Mouse (Mus musculus) hindbrain, embryonic 13.5 days (tissue): ENCODE results near the gene Irs2. TPM values are rescaled to one million over a fixed set of nuclear protein-coding genes. Genes with fewer than 3 reads are reported as not detected.

Source experiments
- ATAC-seq: fragments of 200-750 bp; cut with Nextera tagmentation; 2 replicates; pipeline ENCODE4 v1.8.0; 2017; ENCODE audit warnings: moderate TSS enrichment; ENCODE audit not compliant: low FRiP score
- H3K27ac ChIP-seq: fragments of 300-500 bp; sonication (generic); 2 replicates; pipeline ENCODE4 v1.5.1; 2015; ENCODE audit warnings: inconsistent platforms, mild to moderate bottlenecking, moderate library complexity
- H3K27me3 ChIP-seq: fragments of 300-500 bp; sonication (generic); 2 replicates; pipeline ENCODE4 v1.6.1; 2015; ENCODE audit warnings: mild to moderate bottlenecking, inconsistent platforms
- H3K36me3 ChIP-seq: fragments of 300-500 bp; sonication (generic); 2 replicates; pipeline ENCODE4 v1.6.1; 2015; ENCODE audit warnings: mild to moderate bottlenecking, inconsistent platforms
- H3K4me1 ChIP-seq: fragments of 300-500 bp; sonication (generic); replicated peaks from 2 replicates; pipeline ENCODE4 v1.6.1; 2015; ENCODE audit warnings: inconsistent platforms
- H3K4me2 ChIP-seq: fragments of 300-500 bp; sonication (generic); 2 replicates; pipeline ENCODE4 v1.6.1; 2015; ENCODE audit warnings: inconsistent platforms, mild to moderate bottlenecking, moderate library complexity
- H3K4me3 ChIP-seq: fragments of 300-500 bp; sonication (generic); 2 replicates; pipeline ENCODE4 v1.5.1; 2015; ENCODE audit warnings: mild to moderate bottlenecking, inconsistent platforms
- H3K9ac ChIP-seq: fragments of 300-500 bp; sonication (generic); 2 replicates; pipeline ENCODE4 v1.6.1; 2015; ENCODE audit warnings: mild to moderate bottlenecking, inconsistent platforms
- H3K9me3 ChIP-seq: fragments of 300-500 bp; sonication (generic); 2 replicates; pipeline ENCODE4 v1.6.1; 2016; ENCODE audit warnings: inconsistent platforms
- WGBS: fragments of 180-500 bp; shearing (Covaris S2); methylation state at CpG from one replicate; pipeline ENCODE4 v1.1.7; 2015; 5-methylcytosine and 5-hydroxymethylcytosine counted together
- polyA plus RNA-seq: library from polyadenylated mRNA; unstranded; fragments of >200 nt; fragmentation: Nextera tagmentation; extraction: Ambion mirVana; gene quantifications from 2 replicates; pipeline ENCODE4 v1.2.1, GENCODE M21; 2015

The Irs2 gene
- polyA plus RNA-seq, 1 experiment from 2014 or later = 4.6 TPM

- Histone ChIP-seq H3K27ac (no peak overlapping the region), H3K9ac (no peak overlapping the region), H3K4me1 (peaks cover 58% of the 10 kb centered on the region), H3K27me3 (no peaks in the 10 kb centered on the region), H3K4me3 (no peak overlapping the region), H3K36me3 (no peaks in the 10 kb centered on the region), H3K9me3 (no peaks in the 10 kb centered on the region), H3K4me2 (no peak overlapping the region)
- 91% methylated on average over 6 of the region's 6 CpGs for whole genome bisulfite sequencing
- ATAC-seq = no peak
Measured at GRCm38 (mm10) chr8:10994390-10994954, 13.8 kb downstream of the Irs2 start.

- no peaks in the 10 kb centered on the region for H3K27me3 ChIP-seq
- ATAC-seq = no peak
- H3K27ac ChIP-seq = no peak overlapping the region
- 97% methylated on average over 10 of the region's 10 CpGs for WGBS
- no peaks in the 10 kb centered on the region for H3K36me3 ChIP-seq
- H3K4me1 ChIP-seq = peaks cover 63% of the 10 kb centered on the region
- no peak overlapping the region for H3K4me2 ChIP-seq
- no peak overlapping the region for H3K9ac ChIP-seq
- no peak overlapping the region for H3K4me3 ChIP-seq
- H3K9me3 ChIP-seq = no peaks in the 10 kb centered on the region
Measured at GRCm38 (mm10) chr8:10993582-10994216, 14.6 kb downstream of the Irs2 start.

GRCm38 (mm10) chr8:10992081-10992480 is 16.2 kb downstream of the Irs2 start:
- 55% methylated on average over 8 of the region's 8 CpGs for WGBS
- 0 out of 2 replicates have a peak, but pooled peaks have one; percentile 30 for ATAC-seq
- Histone ChIP-seq H3K4me2 (no peak overlapping the region), H3K27me3 (no peaks in the 10 kb centered on the region), H3K36me3 (0 out of 2 replicates have a peak, but pooled peaks cover 2% of the 10 kb centered on the region), H3K27ac (peak overlapping the region; percentile 44), H3K9ac (no peak overlapping the region), H3K9me3 (no peaks in the 10 kb centered on the region), H3K4me3 (no peak overlapping the region), H3K4me1 (peaks cover 53% of the 10 kb centered on the region)

DNA sequence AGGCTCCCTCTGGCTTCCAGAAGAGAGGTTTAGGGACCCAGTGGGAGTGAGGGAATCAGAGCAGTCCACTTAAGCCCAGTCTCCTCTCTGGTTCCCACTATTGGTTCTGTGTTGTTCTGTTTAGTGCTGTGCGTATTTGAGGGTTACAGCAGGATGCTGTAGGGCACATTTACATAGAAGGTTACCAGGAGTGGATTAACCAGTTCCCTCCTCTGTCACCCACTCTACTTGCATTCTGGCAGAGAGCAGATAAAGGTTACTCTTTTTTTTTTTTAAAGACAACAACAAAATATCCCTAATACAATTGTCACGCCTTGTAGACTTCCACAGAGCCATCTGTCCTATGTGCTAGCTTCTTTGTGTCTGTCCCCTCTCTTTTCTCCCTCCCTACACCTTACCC is 16.9 kb downstream of the Irs2 start:
- Histone ChIP-seq H3K4me1 (peaks cover 48% of the 10 kb centered on the region), H3K4me3 (no peak overlapping the region), H3K27ac (peak overlapping the region; percentile 50; the same call in 1 of the 2 replicates), H3K27me3 (no peaks in the 10 kb centered on the region), H3K4me2 (no peak overlapping the region), H3K9ac (no peak overlapping the region), H3K36me3 (peaks cover 9% of the 10 kb centered on the region), H3K9me3 (0 out of 2 replicates have a peak, but pooled peaks cover 4% of the 10 kb centered on the region)
- no peak for ATAC-seq
- 51% methylated on average over 2 of the region's 2 CpGs for WGBS

DNA sequence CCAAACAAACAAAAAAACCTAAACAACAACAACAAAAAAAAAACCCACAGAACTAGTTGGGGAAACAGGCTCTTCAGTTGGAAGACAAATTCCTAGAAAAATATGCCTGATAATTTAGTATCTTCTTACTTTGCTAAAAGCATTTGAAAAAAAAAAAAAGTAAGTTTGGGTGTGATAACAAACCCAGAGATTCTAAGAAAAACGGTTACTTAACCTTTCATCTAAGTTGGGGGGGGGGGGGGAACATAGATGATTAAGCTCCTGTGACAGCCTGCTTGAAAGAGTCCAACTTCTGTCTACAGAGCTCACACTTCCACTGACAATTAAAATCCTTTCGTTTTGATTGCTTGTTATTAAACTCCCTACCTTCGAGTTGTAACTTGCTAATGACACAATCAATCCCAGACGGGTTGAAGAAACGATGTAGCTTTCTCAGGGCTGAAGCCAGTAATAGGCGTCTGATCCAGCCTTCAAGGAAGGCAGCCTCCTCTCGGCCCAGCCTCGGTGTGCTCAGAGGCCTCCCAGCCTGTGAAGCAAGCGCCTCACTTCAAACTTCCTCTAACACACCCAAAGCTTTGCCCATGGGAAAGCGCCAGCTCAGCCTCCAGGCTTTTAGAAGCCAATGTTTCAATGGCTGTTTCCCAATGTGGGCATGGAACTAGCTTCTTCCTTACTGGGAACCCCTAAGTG is 17.7 kb downstream of the Irs2 start:
- no peak overlapping the region for H3K4me2 ChIP-seq

GRCm38 (mm10) chr8:10989946-10990345 is 18.3 kb downstream of the Irs2 start:
- Histone ChIP-seq H3K9me3 (0 out of 2 replicates have a peak, but pooled peaks cover 6% of the 10 kb centered on the region), H3K4me2 (no peak overlapping the region), H3K36me3 (peaks cover 21% of the 10 kb centered on the region), H3K4me3 (no peak overlapping the region), H3K4me1 (peaks cover 52% of the 10 kb centered on the region), H3K27me3 (no peaks in the 10 kb centered on the region), H3K27ac (peak overlapping the region; percentile 80), H3K9ac (peak overlapping the region; percentile 24; the same call in 1 of the 2 replicates)
- no peak for ATAC-seq
- 42% methylated on average over 3 of the region's 3 CpGs for WGBS

More for the DNA sequence above, 17.7 kb downstream of the Irs2 start:
- peaks cover 48% of the 10 kb centered on the region for H3K4me1 ChIP-seq
- peaks cover 17% of the 10 kb centered on the region for H3K36me3 ChIP-seq
- no peak overlapping the region for H3K9ac ChIP-seq
- H3K9me3 ChIP-seq = 0 out of 2 replicates have a peak, but pooled peaks cover 6% of the 10 kb centered on the region
- ATAC-seq = no peak
- peak overlapping the region; percentile 50 for H3K27ac ChIP-seq
- H3K4me3 ChIP-seq = no peak overlapping the region
- H3K27me3 ChIP-seq = no peaks in the 10 kb centered on the region
- 26% methylated on average over 10 of the region's 10 CpGs for WGBS

- Histone ChIP-seq H3K4me1 (peaks cover 35% of the 10 kb centered on the region), H3K36me3 (peaks cover 22% of the 10 kb centered on the region), H3K9ac (no peak overlapping the region), H3K4me3 (no peak overlapping the region), H3K9me3 (0 out of 2 replicates have a peak, but pooled peaks cover 6% of the 10 kb centered on the region), H3K27ac (no peak overlapping the region), H3K27me3 (no peaks in the 10 kb centered on the region), H3K4me2 (no peak overlapping the region)
- WGBS = 95% methylated on average over 17 of the region's 17 CpGs
- ATAC-seq = no peak
Measured at GRCm38 (mm10) chr8:10986638-10987037, 21.6 kb downstream of the Irs2 start.

DNA sequence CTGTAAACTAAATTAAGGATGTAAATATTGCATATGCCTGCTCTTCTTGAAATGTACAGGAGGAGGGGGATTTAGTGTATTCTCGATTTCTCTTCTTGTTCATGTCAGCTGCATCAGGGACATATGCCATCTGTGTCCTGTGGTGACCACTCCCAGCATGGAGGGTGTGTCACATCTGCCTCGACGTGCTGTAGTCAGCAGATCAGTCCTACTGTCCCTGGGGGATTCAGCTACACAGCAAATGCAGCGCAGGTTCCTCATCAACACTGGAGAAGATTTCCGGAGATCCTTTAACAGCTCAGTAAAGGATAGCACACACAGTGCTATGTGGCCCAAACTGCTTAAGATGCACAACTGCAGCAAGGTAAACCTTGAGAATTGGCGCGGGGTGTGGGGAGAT is 23.2 kb downstream of the Irs2 start:
- Histone ChIP-seq H3K4me3 (no peak overlapping the region), H3K27ac (no peak overlapping the region), H3K4me2 (no peak overlapping the region), H3K27me3 (no peaks in the 10 kb centered on the region), H3K4me1 (peaks cover 24% of the 10 kb centered on the region), H3K9me3 (0 out of 2 replicates have a peak, but pooled peaks cover 6% of the 10 kb centered on the region), H3K9ac (no peak overlapping the region), H3K36me3 (peaks cover 22% of the 10 kb centered on the region)
- no peak for ATAC-seq
- WGBS = 60% methylated on average over 7 of the region's 7 CpGs

DNA sequence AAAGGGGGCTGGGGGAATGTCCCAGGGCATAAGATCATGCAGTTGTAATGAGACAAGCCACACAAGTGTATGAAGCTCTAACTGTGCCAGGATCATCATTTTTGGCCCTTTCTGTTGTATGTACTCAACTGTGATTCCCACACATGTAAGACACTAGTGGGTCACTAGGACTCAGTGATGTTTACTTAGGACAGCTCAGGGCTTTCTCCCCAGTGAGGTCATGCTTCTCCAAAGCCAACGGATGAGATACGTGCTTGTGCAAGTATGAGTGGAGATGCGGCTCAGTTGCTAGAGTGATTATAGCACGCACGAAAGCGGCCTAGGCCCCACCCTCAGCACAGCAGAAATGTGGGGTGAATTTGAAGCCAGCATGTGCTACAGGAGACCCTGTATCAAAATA is 27.4 kb downstream of the Irs2 start:
- H3K36me3 ChIP-seq = peaks cover 9% of the 10 kb centered on the region
- no peaks in the 10 kb centered on the region for H3K9me3 ChIP-seq
- no peak overlapping the region for H3K4me3 ChIP-seq
- H3K9ac ChIP-seq = no peak overlapping the region
- H3K4me2 ChIP-seq = no peak overlapping the region
- H3K4me1 ChIP-seq = peaks cover 34% of the 10 kb centered on the region
- ATAC-seq = no peak
- no peak overlapping the region for H3K27ac ChIP-seq
- H3K27me3 ChIP-seq = no peaks in the 10 kb centered on the region
- 97% methylated on average over 6 of the region's 6 CpGs for WGBS

GRCm38 (mm10) chr8:10979916-10980315 is 28.3 kb downstream of the Irs2 start:
- no peaks in the 10 kb centered on the region for H3K9me3 ChIP-seq
- WGBS = 59% methylated on average over 7 of the region's 7 CpGs
- peak overlapping the region; percentile 18; the same call in 1 of the 2 replicates for H3K27ac ChIP-seq
- H3K36me3 ChIP-seq = peaks cover under 1% of the 10 kb centered on the region
- H3K4me3 ChIP-seq = no peak overlapping the region
- no peak overlapping the region for H3K9ac ChIP-seq
- peaks cover 29% of the 10 kb centered on the region for H3K4me1 ChIP-seq
- ATAC-seq = no peak
- H3K27me3 ChIP-seq = no peaks in the 10 kb centered on the region
- H3K4me2 ChIP-seq = no peak overlapping the region

GRCm38 (mm10) chr8:10979196-10979794 is 29.0 kb downstream of the Irs2 start:
- no peak overlapping the region for H3K4me2 ChIP-seq
- H3K4me1 ChIP-seq = peaks cover 29% of the 10 kb centered on the region
- H3K9ac ChIP-seq = no peak overlapping the region
- H3K27ac ChIP-seq = peak overlapping the region; percentile 18; the same call in 1 of the 2 replicates
- no peaks in the 10 kb centered on the region for H3K27me3 ChIP-seq
- H3K4me3 ChIP-seq = no peak overlapping the region
- H3K36me3 ChIP-seq = no peaks in the 10 kb centered on the region
- 0 out of 2 replicates have a peak, but pooled peaks have one; percentile 26 for ATAC-seq
- H3K9me3 ChIP-seq = no peaks in the 10 kb centered on the region
- whole genome bisulfite sequencing = 40% methylated on average over 11 of the region's 11 CpGs

DNA sequence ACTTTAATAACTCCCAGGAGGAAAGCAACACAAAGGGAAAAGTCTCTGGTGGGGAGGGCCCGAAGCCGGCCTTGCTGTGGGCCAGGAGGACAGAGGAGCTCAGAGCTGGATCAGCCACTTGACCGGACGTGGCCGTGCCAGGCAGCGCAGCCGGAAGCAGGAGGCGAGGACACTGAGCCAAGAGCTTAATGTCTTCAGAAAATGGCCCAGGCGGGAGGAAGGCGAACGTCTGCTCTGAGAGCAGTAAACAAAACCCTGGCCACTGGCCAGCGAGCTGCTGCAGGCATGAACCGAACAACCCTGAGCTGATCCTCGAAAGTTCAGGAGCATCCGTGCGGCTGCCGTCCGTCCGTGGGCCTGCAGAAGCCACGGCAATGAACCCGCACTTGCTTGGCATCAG is 29.9 kb downstream of the Irs2 start:
- no peaks in the 10 kb centered on the region for H3K36me3 ChIP-seq
- no peaks in the 10 kb centered on the region for H3K9me3 ChIP-seq
- H3K4me1 ChIP-seq = peaks cover 33% of the 10 kb centered on the region
- no peak overlapping the region for H3K9ac ChIP-seq
- no peaks in the 10 kb centered on the region for H3K27me3 ChIP-seq
- peak; percentile 46 for ATAC-seq
- peak overlapping the region; percentile 25 for H3K27ac ChIP-seq
- peak overlapping the region; percentile 4; the same call in 1 of the 2 replicates for H3K4me2 ChIP-seq
- H3K4me3 ChIP-seq = no peak overlapping the region
- 63% methylated on average over 21 of the region's 21 CpGs for WGBS
